Mouse (Mus musculus) cerebral cortex, adult 2 months (tissue): ENCODE data around the gene Spata45.

Source experiments
- WGBS: fragments of 180-500 bp; shearing (Covaris S2); methylation state at CpG from one replicate; pipeline ENCODE4 v1.1.7; 2018; 5-methylcytosine and 5-hydroxymethylcytosine counted together

Spata45 gene

GRCm38 (mm10) chr1:191036554-191037334 lies at the start of gene Spata45:
Spata45 (plus strand) TSS chr1:191036639.
- 79% methylated on average over 6 of the region's 6 CpGs for WGBS

- WGBS = 56% methylated on average over 9 of the region's 9 CpGs
These were observed 46.9 kb upstream of the Spata45 start for GRCm38 (mm10) chr1:190989437-190990082.

- WGBS = 45% methylated on average over 7 of the region's 7 CpGs
These were observed 40.9 kb upstream of the Spata45 start for GRCm38 (mm10) chr1:190995548-190995947.

GRCm38 (mm10) chr1:190996346-190996877 lies 40.0 kb upstream of the Spata45 start:
- WGBS = 63% methylated on average over 6 of the region's 6 CpGs

- 84% methylated on average over 1 of the region's 1 CpGs for WGBS
These were observed 38.4 kb upstream of the Spata45 start for GRCm38 (mm10) chr1:190998027-190998426.

GRCm38 (mm10) chr1:191000686-191001085 lies 35.8 kb upstream of the Spata45 start:
- WGBS = 69% methylated on average over 3 of the region's 3 CpGs

GRCm38 (mm10) chr1:191002201-191002600 lies 34.2 kb upstream of the Spata45 start:
- WGBS = 71% methylated on average over 6 of the region's 6 CpGs

- WGBS = 98% methylated on average over 5 of the region's 5 CpGs
These were observed 27.7 kb upstream of the Spata45 start for GRCm38 (mm10) chr1:191008707-191009106.

- WGBS = 94% methylated on average over 3 of the region's 3 CpGs
These were observed 22.2 kb upstream of the Spata45 start for GRCm38 (mm10) chr1:191014271-191014670.

GRCm38 (mm10) chr1:191019803-191020202 lies 16.6 kb upstream of the Spata45 start:
- 80% methylated on average over 5 of the region's 5 CpGs for WGBS

GRCm38 (mm10) chr1:191020217-191020924 lies 16.1 kb upstream of the Spata45 start:
- 63% methylated on average over 3 of the region's 3 CpGs for WGBS

- WGBS = 83% methylated on average over 7 of the region's 7 CpGs
These were observed 15.4 kb upstream of the Spata45 start for GRCm38 (mm10) chr1:191021016-191021415.

- 67% methylated on average over 2 of the region's 2 CpGs for WGBS
These were observed 13.3 kb upstream of the Spata45 start for GRCm38 (mm10) chr1:191023140-191023539.

- WGBS = 90% methylated on average over 6 of the region's 6 CpGs
These were observed 12.6 kb upstream of the Spata45 start for GRCm38 (mm10) chr1:191023806-191024205.

GRCm38 (mm10) chr1:191025016-191026012 lies 11.1 kb upstream of the Spata45 start:
- 2% methylated on average over 68 of the region's 69 CpGs for WGBS

GRCm38 (mm10) chr1:191026021-191026713 lies 10.3 kb upstream of the Spata45 start, which contains the start of gene Flvcr1:
Flvcr1 (minus strand) TSS chr1:191026158.
- WGBS = 1% methylated on average over 50 of the region's 50 CpGs

GRCm38 (mm10) chr1:191030182-191030581 lies 6.3 kb upstream of the Spata45 start:
- 55% methylated on average over 10 of the region's 10 CpGs for WGBS

GRCm38 (mm10) chr1:191030922-191031425 lies 5.5 kb upstream of the Spata45 start:
- 67% methylated on average over 6 of the region's 6 CpGs for WGBS

GRCm38 (mm10) chr1:191035649-191036048 lies 790 bp upstream of the Spata45 start:
- 41% methylated on average over 4 of the region's 4 CpGs for WGBS

GRCm38 (mm10) chr1:191037999-191038398 lies 1.6 kb downstream of the Spata45 start:
- 92% methylated on average over 4 of the region's 4 CpGs for WGBS
